Mouse (Mus musculus): ENCODE results near the gene Dock4.
A peak's percentile ranks its signal among the peaks of the same experiment; 100 is the strongest.
"Not testable (repeated sequence)": the region's sequence is repeated elsewhere in the genome, so short reads cannot be mapped to it uniquely, and the experiment has no call there.

The Dock4 gene

GRCm38 (mm10) chr12:40824251-40824650 is 378.5 kb downstream of the Dock4 start:
- DNase-seq (ENCODE audit: extremely low spot score), result no peak

DNA sequence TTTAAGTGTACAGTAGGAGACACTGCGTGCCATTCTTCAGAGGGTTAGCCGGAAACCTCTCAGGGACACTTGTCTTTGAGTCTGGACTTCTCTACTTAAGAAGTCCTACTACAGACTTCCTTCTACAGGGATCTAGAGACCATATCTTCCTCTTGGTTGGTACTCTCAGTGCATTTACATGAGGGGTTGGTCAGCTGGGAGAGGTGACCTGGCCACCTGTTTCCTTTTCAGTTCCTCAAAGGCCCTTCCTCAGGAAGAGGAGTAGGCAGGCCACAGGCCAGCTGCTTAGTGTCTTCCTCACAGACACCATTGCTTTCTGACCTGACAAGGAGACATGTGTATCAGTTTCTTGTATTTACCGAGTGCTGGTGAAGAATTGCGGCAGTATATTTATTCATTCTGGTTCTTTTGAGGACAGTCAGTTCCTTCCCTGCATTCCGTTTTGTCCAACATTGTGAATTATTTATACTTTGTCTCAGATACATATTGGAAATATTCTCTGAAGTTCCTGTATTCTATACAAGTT is 380.2 kb downstream of the Dock4 start:
- no peak for DNase-seq (ENCODE audit: extremely low spot score)

DNA sequence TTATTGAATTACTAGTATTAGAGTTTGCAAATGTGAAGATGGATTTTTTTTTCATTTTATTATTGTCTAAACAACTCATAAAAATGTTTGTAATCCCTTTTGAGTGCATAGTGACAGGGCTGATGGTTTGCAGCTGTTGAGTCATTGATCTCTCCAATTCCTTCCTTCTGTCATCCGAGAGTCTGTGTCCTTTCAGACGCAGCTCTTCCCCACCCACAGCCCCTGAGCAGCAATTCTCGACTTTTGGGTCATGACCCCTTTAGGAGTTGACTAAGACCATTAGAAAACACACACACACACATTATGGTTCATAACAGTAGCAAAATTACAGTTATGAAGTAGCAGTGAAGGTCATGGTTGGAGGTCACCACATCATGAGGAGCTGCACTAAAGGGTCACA is 380.7 kb downstream of the Dock4 start:
- no peak for DNase-seq (ENCODE audit: extremely low spot score)

GRCm38 (mm10) chr12:40828025-40828424 is 382.3 kb downstream of the Dock4 start:
- no peak for DNase-seq (ENCODE audit: extremely low spot score)

GRCm38 (mm10) chr12:40829269-40829668 is 383.5 kb downstream of the Dock4 start:
- DNase-seq (ENCODE audit: extremely low spot score), result no peak

DNA sequence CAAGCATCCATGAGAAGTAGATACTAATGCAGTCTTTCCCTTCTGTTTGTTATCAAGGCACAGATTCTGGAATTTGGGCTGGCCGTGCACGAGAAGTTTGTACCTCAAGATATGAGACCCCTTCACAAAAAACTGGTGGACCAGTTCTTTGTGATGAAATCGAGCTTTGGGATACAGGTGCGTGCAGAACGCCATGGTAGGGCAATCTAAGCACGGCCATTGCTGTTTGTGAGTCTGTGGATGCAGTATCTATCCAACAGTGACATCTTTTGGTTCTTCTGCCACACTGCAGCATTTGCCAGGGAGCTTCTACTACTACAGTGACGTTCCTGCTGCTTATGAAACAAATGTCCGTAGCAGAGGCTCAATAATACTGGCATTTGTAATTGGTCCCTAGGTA is 386.4 kb downstream of the Dock4 start:
- no peak for DNase-seq (ENCODE audit: extremely low spot score)

DNA sequence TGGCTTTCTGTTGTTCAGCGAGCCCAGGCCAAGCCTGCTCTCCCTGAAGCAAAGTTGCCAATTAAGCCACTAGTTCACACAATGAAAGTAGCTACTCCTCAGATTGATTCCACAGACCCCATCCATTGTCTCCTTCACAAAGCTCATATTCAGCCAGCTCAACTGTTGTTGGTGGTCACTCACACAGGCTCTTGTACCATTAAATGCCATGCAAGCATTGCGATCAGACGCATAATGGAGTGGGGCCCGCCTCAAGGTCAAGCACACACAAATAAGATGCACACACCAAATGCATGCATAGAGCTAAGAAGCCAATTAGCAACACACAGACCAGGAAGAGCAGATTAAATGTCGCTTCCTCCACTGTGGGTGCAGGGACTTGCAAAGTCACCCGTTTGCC is 391.2 kb downstream of the Dock4 start:
- no peak for DNase-seq (ENCODE audit: extremely low spot score)

- DNase-seq (ENCODE audit: extremely low spot score), result peak; percentile 62
These were observed 392.0 kb downstream of the Dock4 start for GRCm38 (mm10) chr12:40837597-40838337.

GRCm38 (mm10) chr12:40838338-40838695 is 392.6 kb downstream of the Dock4 start:
- DNase-seq (ENCODE audit: extremely low spot score), result no peak

GRCm38 (mm10) chr12:40838940-40839339 is 393.2 kb downstream of the Dock4 start:
- no peak for DNase-seq (ENCODE audit: extremely low spot score)

- DNase-seq (ENCODE audit: extremely low spot score), result no peak
These were observed 394.1 kb downstream of the Dock4 start for GRCm38 (mm10) chr12:40839817-40840216.

DNA sequence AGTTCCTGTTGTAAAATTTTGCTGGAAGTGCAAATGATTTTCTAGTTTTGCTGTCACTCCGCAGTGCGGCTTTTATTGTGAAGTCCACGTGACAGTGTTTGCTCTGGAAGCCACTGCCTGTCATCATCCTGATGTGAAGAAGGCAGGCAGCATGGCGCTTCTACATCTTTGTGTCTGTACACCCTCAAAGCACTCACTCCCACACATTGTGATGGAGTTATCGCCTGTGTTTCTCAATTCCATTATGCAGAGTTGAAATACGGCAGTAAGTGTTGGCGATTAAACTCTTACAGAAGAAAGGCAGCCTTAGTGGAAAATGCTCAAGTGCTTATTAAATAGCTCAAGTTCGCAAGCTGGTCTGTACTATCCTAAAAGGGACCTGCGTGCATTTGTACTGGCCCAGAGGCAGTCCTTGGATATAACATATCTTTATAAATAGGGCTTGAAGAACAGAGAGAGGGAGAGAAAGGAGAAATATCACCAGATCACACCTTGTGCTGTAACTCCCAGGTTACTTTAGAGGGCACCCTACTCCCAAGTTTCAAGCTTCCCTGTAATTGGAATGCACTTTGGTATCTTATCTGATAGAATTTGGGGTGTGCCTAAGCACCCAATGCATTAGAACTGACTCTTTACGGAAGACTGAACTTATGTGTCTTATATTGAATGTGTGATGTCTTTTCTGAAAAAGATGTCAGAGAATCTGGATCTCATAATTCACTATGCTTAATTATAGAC is 396.7 kb downstream of the Dock4 start:
- no peak for DNase-seq (ENCODE audit: extremely low spot score)

- DNase-seq (ENCODE audit: extremely low spot score), result no peak
These were observed 397.2 kb downstream of the Dock4 start for GRCm38 (mm10) chr12:40842991-40843390.

DNA sequence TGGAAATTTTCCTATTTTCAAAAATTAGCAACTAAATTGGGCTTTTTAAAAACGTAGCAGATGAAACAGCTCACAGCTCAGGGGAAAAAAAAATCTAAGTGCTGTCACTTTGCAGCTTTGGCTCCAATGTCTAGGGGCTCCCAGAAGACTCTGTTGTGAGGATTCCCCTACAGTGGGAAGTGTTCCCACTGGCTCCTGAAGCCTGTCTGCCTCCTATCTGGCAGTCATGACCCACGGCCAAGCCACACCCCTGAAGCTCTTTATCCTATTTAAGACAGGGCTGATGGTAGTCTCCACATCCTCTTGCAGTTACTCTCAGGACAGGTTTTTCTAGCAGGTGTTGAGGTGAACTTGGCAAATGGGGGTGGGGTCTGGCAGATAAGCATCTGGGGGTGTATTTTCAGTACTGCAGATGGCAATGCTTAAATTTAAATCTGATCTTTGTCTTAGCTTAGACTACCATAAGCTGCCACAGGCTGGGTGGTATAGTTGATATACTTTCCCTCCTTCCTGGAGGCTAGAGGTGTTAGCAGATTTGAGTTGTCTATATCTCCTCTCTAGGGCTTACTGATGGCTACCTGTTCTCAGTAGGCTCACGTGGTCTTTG is 397.8 kb downstream of the Dock4 start:
- DNase-seq (ENCODE audit: extremely low spot score), result no peak

DNA sequence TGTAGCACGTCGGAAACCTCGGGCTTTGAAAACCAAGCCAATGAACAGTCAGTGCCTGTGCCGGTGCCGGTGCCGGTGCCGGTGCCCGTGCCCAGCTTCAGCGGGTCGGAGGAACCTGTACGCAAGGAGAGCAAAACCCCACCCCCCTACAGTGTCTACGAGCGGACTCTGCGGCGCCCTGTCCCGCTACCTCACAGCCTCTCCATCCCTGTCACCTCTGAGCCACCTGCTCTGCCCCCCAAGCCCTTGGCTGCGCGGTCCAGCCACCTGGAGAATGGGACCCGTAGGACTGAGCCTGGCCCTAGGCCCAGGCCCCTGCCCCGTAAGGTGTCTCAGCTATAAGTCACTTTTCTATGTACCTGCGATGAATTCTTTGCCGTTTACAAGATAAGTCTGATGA is 398.6 kb downstream of the Dock4 start:
- no peak for DNase-seq (ENCODE audit: extremely low spot score)

- DNase-seq (ENCODE audit: extremely low spot score), result no peak
These were observed 409.1 kb downstream of the Dock4 start for GRCm38 (mm10) chr12:40854705-40855367.

GRCm38 (mm10) chr12:40857466-40857865 is 411.7 kb downstream of the Dock4 start:
- no peak for DNase-seq (ENCODE audit: extremely low spot score)

DNA sequence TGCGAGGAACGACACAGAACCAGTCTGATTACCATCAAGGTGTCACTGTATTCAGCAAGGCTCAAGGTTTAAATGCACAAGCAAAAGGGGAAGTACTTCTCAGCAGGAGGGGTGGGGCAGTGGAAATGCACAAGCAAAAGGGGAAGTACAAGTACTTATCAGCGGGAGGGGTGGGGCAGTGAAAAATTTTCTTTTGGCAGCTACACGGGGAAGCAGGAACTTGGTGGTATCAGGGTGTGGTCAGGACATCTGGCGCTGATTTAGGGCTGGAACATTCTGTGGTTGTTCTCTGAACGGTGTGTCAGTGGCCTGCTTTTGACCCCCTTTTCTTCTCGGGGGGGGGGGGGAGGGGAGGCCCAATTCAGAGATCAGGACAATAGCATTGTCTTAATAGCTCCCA is 413.0 kb downstream of the Dock4 start:
- DNase-seq (ENCODE audit: extremely low spot score), result not testable (repeated sequence)

DNA sequence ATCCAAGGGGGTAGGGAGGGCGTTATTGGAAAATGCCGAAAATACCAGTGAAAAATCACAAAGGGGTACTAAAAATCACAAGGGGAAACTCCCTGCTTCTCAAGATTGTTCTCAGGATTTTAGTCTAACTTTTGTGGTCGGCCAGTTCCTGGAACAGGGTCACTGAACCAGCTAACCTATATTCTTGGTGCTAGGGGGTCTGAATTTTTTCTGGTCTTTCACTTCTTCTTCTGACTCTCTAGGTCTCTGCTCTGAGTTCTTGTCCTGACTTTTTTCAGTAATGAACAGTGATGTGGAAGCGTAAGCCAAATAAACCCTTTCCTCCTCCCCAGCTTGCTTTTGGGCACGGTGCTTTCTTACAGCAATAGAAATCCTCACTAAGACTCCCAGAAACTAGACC is 424.6 kb downstream of the Dock4 start:
- DNase-seq (ENCODE audit: extremely low spot score), result no peak

DNA sequence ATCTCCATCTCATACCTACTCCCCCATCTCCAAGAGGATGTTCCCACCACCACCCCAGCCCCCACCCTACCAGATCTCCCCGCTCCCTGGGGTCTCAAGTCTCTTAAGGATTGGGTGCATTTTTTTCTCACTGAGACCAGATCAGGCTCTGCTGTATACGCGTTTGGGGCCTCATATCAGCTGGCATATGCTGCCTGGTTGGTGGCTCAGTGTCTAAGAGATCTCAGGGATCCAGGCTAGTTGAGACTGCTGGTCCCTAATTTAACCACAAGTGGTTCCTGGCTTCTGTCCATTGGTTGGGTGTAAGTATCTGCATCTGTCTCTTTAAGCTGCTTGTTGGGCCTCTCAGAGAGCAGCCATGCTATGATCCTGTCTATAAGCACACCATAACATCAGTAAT is 427.0 kb downstream of the Dock4 start:
- DNase-seq (ENCODE audit: extremely low spot score), result no peak

GRCm38 (mm10) chr12:40873267-40873666 is 427.5 kb downstream of the Dock4 start:
- not testable (repeated sequence) for DNase-seq (ENCODE audit: extremely low spot score)

GRCm38 (mm10) chr12:40884976-40885375 is 439.2 kb downstream of the Dock4 start:
- no peak for DNase-seq (ENCODE audit: extremely low spot score)

Data from embryo, embryonic 9.5 days (tissue).